Mouse (Mus musculus): Measurements from ENCODE around the gene Hnrnph3.
A peak's percentile ranks its signal among the peaks of the same experiment; 100 is the strongest.
"Not testable (repeated sequence)": the region's sequence is repeated elsewhere in the genome, so short reads cannot be mapped to it uniquely, and the experiment has no call there.

Gene Hnrnph3

DNA sequence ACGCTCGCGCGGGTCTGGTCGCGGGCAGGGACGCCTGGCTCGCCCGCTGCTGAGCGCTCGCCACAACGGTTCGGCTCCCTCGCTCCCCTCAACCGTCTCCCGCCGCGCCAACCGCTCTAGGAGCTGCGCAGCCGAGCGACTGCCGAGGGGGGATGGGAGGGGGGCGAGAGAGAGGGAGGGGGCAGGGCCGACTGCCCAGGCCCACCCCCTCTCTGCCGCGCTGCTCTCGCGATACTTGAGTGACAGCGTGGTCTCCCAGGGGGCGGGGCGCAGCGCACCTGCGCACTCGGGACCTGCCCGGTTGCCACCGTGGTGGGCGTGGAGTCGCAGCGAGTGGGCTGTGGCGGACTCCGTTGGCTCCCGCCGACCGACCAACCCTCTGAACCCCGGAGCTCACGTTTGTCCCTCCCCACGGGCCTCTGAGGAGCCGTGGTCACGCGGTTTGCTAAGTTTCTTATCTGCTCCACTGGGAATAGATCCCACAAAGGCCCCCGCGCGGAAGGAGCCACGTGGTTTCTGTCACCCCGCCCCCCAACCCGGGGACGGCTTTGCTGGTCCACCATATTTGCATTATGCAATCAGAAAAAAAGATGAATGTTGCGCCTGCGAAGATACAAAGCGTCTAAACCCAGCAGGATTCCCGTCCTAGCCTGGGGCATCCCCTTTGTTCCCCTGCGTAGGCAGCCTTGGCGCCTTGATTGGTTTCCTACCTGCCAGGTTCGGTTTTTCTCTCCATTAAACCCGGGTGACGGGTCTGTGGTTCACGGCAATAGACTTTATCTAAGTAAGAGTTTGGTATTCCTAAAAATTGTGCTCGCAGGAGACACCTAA is at the start of gene Hnrnph3, which contains the start of gene Pbld2:
Gene Hnrnph3 (minus strand): TSS at position 469 of the 831 bp plus-strand sequence.
Gene Pbld2 (plus strand): TSS at position 567 of the 831 bp plus-strand sequence.
- DNase-seq (ENCODE audit: low spot score in 2 of 2) = peak; percentile 97 to 98

DNA sequence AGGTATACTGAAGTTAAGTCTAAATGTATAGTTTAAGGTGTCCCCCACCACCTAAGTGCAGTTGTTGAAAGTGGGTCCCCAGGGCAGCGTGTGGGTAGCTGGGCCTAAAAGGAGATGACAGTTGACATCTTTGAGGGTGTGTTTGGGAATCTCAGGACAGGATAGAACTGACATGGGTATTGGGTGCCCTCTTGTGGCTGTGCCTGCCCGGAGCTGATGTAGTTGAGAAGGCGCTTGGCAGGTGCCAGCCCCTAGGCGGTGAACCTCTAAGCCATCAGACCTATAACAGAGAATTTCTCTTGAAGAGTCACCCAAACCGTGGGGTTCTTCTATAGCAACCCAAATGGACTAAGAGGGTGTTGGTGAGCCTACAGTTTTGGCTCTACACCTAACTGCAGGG is 42.0 kb upstream of the Hnrnph3 start:
- DNase-seq (ENCODE audit: low spot score in 2 of 2) = peak; percentile 37 to 78

DNA sequence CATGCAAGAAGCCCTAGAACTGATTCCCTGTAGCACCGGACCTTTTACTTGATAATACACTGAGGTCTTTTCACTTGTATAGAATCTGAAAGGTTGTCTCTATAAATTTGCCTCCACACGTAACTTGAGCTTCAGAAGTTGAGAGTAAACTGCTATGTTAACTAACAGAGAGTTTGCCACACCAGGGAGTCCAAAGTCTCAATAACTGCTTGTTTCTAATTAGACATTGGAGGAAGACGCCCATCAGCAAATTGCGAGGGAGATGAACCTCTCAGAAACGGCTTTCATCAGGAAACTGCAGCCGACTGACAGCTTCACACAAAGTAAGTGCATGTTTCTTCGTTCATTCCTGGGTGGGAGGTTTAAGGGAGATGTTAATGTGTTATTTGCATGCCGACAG is 41.5 kb upstream of the Hnrnph3 start:
- DNase-seq (ENCODE audit: low spot score in 2 of 2) = no peak

GRCm38 (mm10) chr10:63064516-63064915 is 40.5 kb upstream of the Hnrnph3 start:
- no peak for DNase-seq (ENCODE audit: low spot score in 2 of 2)

- no peak for DNase-seq (ENCODE audit: low spot score in 2 of 2)
These were observed 39.3 kb upstream of the Hnrnph3 start for GRCm38 (mm10) chr10:63063365-63063764.

DNA sequence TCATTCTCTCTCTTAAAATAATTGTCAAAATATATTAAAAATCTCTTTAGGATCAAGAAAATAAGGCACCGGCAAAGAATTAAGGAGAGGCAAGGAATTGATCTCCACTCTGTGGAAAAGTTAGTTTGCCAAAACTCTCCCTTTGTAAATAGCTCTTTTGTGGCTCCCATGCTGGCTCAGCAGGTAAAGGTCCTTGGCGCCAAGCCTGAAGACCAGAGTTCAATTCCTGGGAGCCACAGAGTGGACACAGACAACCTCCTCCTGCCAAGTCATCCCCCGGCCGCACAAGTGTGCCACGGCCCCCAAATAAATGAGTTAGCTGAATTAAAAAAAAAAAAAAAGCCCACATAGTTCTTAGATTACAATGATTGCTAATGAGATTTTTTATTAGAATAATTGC is 38.7 kb upstream of the Hnrnph3 start:
- DNase-seq (ENCODE audit: low spot score in 2 of 2) = no peak

DNA sequence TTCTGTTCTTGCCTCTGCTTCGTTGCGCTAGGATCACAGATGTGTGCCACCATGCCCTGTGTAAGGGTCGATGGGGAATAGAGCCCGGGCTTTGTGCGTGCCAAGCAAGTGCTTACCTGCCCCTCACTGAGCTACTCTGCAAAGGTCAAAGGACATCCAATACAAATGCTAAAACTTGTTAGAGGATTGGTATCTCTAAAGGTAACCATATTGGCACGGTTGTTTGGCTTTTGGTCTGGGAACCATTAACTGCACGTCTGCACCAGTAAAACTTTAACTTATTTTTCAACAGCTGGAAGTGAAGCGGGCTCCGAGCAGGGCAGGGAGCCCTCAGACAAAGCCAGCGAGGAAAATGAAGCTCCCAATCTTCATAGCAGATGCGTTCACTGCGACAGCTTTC is 37.2 kb upstream of the Hnrnph3 start:
- DNase-seq (ENCODE audit: low spot score in 2 of 2) = no peak

DNA sequence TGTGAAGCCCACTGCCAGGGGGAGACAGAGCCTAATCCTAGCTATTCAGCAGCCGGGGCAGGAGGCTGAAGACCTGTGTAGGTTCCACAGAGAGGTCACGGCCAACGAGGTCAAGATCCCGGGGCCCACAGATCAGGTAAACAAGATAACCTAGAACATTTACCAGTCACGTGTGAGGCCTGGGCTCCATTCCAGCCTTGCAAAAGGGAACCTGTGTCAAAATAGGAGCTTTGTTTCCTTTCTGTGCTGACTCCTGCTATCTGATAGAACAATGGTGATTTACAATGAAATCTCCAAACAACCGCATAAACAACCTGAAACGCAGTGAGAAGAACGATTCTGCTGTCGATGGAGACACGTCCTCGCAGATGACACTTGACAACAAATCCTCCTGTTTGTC is 36.4 kb upstream of the Hnrnph3 start:
- DNase-seq (ENCODE audit: low spot score in 2 of 2) = no peak

- no peak for DNase-seq (ENCODE audit: low spot score in 2 of 2)
These were observed 35.8 kb upstream of the Hnrnph3 start, which contains the start of gene Pbld1 for GRCm38 (mm10) chr10:63059862-63060261. Gene Pbld1 (plus strand): TSS chr10:63060162.

GRCm38 (mm10) chr10:63056966-63057750 is 33.1 kb upstream of the Hnrnph3 start:
- DNase-seq (ENCODE audit: low spot score in 2 of 2) = no peak

DNA sequence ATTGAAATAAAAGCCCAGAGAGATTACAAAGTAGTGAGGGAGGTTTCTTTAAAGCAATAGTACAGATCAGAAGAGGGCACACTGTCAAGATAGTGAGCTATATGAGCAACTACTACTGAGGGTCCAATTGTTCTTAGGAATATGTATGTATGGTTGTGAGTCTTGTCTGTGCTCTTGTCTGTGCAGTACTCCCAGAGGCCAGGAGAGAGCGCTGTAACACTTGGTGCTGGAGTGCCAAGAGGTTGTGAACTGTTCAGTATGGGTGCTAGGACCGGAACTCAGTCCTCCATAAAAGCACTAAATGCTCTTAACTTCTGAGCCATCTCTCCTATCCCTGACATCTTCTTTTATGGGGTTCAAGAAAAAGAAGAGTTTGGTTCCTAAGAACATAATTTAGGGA is 30.6 kb upstream of the Hnrnph3 start:
- DNase-seq (ENCODE audit: low spot score in 2 of 2) = peak in 1 of 2 experiments; percentile 27

- not testable (repeated sequence) for DNase-seq (ENCODE audit: low spot score in 2 of 2)
These were observed 30.1 kb upstream of the Hnrnph3 start for GRCm38 (mm10) chr10:63054071-63054470.

DNA sequence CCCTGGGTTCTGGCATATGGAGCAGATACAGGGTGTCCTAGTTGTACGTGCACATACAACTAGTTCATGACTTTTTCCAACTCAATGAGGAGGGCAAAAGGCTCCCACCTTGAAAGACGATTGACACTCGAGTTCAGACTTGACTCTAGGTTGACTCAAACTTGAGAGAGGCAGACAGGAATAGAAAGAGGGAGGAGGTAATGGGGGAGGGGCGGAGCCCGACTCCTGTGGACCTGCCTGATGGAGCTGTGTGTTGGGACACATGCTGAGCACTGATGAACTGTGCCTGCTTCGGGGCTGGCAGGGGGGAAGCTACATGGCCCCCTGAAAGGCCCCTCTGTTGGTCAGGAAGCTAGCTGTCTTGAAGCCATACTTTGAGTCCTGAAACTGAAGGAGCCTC is 29.0 kb upstream of the Hnrnph3 start:
- no peak for DNase-seq (ENCODE audit: low spot score in 2 of 2)

- DNase-seq (ENCODE audit: low spot score in 2 of 2) = no peak
These were observed 28.0 kb upstream of the Hnrnph3 start for GRCm38 (mm10) chr10:63052011-63052410.

DNA sequence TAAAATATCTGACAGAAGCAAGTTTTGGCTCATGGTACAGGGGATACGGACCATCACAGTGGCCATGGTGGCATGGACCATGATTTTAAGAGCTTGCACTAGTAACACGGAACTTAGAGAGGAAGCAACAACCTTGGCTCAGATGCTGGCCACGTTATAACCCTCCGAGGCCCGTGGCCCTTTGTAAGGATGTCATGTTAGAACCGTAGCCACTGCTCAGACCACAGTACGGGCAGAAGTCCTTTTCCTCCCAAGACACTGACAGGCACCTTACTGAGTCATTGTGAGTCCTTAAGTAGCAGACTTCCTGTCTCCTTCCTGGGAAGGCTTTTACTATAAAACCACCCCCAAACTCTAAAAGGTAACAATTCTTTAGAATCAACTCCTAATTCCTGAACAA is 27.2 kb upstream of the Hnrnph3 start:
- no peak for DNase-seq (ENCODE audit: low spot score in 2 of 2)

DNA sequence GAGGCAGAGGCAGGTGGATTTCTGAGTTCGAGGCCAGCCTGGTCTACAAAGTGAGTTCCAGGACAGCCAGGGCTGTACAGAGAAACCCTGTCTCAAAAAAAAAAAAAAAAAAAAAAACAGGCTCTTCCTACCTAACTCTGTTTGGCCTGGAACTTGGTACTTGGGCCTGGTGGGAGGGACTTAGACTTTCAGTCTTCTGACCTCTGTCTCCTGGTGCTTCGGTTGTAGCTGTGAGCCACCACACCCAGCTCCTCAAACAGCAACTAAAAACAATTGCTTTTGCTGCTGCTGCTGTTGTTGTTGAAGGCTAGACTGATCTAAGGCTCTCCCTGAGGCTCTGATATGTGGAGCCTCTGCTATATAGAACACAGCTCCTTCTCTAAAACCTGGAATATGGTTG is 25.1 kb upstream of the Hnrnph3 start:
- no peak for DNase-seq (ENCODE audit: low spot score in 2 of 2)

DNA sequence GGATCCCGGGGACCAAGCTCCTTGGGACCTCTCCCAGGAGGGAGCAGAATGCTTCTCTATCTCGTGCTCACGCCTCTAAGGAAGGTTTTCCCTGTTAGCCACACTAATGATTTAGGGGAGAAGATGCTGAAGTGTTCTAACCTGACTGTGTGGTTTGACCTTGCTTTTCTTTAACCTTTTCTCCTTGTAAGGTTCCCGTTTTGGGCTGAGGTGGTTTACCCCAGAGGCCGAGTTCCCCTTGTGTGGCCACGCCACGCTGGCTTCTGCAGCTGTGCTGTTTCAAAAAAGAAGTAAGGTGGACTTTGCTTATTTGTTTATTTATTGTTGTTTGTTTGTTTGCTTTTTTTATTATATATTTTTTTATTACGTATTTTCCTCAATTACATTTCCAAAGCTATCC is 23.7 kb upstream of the Hnrnph3 start:
- no peak for DNase-seq (ENCODE audit: low spot score in 2 of 2)

GRCm38 (mm10) chr10:63043154-63043553 is 19.1 kb upstream of the Hnrnph3 start:
- no peak for DNase-seq (ENCODE audit: low spot score in 2 of 2)

DNA sequence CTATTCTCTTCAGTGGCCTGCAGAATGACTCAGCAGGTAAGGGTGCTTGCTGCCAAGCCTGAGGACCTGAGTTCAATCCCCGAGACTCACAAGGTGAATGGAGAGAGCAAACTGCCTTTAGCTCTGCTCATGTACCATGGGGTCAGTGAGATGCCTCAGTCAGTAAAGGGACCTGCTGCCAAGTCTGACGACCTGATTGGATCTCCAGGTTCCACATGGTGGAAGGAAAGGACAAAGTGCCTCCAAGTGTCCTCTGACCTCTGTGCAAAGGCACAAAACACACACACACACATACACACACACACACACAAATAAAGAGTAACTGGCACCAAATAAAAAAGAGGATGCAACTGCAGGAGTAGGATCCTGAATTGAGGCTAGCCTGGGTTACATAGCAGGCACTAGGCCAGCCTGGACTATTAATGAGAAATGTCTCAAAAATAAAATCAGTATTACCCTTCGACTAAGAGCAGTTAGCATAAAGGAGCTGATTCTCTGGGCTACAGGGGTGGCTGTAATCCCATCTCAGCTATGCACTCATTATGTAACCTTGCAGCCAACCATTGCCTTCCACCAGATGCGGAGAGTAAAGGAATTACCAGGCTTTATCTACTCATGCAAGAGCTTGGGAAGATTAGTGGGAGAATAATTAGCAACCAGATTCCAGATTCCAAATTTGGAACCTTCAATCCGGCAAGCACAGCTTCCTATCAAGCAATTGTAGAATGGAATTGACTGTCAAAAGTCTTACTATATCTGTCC is 16.0 kb upstream of the Hnrnph3 start:
- DNase-seq (ENCODE audit: low spot score in 2 of 2) = no peak

DNA sequence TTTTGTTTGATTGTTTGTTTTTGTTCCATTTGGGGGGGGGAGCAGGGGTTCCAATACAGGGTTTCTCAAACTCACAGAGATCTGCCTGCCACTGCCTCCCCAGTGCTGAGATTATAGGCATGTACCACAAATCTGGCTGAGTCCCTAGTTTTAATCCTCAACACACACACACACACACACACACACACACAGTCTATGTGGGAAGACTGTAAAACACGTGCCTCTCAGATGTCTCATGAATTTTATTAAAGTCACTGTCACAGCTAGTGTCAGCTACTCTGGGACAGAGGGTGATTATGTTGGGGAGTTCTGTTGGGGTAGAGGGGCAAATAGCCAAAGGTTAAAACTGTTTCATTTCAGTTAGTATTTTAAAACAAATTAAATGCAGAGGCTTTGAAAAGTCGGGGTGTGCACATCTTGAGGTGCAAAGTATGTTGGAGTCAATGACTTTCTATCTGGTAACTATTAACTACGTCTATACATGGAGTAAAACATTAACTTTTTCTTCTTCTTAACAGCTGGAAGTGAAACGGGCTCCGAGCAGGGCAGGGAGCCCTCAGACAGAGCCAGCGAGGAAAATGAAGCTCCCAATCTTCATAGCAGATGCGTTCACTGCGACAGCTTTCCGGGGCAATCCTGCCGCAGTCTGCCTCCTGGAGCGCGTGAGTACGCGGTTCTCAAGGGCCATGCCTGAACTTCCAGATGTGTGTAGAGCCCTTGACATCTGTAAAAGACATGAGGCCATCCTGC is 14.7 kb upstream of the Hnrnph3 start:
- no peak for DNase-seq (ENCODE audit: low spot score in 2 of 2)

GRCm38 (mm10) chr10:63032956-63033355 is 8.9 kb upstream of the Hnrnph3 start:
- DNase-seq (ENCODE audit: low spot score in 2 of 2) = no peak
